Mouse (Mus musculus) liver, adult (tissue): Measurements from ENCODE around the gene Rbx1.
A peak's percentile ranks its signal among the peaks of the same experiment; 100 is the strongest.

ENCODE experiments used
- GATA4 ChIP-seq: IDR thresholded peaks from 2 replicates; pipeline ENCODE4 v1.6.1; 2014; ENCODE audit warnings: mild to moderate bottlenecking, low read length; ENCODE audit not compliant: insufficient replicate concordance

Rbx1 gene

DNA sequence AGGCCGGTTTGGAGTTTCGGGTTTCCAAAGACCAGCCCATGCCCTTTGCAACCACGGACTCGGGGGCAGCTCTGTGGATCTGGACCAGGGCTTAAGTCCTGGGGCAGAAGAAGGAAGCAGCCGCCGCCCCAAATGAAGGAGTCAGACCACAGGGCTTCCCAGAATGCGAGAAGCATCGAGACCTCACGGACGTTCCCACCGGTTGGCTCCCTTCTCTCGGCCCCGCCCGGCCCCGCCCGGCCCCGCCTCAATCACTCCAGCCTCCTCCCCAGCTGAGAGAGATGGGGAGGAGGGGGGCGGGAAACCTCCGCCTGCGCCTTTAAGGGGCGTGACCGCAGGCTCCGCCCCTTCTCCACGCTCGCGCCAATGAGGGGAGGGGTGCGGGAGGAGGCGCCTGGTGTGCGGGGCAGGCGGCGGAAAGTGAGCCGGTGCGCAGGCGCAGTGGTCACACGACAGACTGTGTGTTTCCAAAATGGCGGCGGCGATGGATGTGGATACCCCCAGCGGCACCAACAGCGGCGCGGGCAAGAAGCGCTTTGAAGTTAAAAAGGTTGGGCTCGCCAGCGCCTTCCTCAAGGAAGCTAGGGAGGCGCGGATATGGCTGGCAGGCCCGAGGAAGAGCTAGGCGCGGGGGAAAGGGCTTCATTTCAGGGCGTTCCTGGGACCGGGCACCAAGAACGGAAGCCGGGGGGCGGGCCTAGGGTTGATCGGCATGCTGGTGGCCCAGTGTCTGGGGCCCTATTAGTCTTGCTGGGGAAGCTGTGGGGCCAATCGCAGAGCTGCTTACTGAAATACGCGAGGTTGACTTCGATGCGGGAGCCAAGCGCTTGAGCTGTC is at the start of gene Rbx1:
Gene Rbx1 (plus strand): TSS at position 396 of the 837 bp plus-strand sequence.
- TF ChIP-seq GATA4, result no peak; the same call in 1 of the 2 replicates

DNA sequence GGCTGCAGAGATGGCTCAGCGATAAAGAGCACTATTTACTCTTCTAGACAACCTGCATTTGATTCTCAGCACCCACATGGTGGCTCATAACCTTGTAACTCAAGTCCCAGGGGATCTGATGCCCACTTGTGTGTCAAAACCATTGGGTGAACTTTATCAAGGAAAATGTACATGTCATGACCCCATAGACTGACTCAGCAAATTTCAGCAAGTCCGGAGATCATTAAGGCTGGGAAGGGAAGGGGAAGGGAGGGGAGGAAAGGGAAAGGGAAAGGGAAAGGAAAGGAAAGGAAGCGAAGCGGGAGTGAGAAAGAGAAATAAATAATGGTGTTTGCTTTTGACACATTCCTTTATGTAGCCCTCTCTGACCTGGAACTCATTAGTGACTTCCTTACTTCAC is 48.0 kb upstream of the Rbx1 start:
- TF ChIP-seq GATA4, result no peak

DNA sequence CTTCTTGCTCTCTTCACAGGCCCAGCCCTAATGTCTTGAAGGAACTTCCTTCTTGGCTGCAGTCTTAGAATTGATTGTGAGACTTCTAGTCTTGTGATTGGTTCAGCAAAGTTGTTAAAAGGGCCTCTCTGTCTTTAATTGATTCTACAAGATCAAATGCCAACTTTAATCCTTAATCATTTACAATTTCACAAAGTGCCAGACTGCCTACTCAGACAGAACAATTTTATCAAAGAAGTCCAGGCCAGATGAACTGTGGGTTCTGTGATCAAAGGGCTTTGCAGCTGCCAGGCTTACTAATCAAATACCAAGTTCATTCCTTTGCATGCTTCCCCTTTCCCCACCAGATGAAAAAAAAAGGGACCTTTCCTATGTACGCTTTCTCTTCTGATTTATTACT is 44.6 kb upstream of the Rbx1 start:
- TF ChIP-seq GATA4, result peak; percentile 39; the same call in 1 of the 2 replicates

DNA sequence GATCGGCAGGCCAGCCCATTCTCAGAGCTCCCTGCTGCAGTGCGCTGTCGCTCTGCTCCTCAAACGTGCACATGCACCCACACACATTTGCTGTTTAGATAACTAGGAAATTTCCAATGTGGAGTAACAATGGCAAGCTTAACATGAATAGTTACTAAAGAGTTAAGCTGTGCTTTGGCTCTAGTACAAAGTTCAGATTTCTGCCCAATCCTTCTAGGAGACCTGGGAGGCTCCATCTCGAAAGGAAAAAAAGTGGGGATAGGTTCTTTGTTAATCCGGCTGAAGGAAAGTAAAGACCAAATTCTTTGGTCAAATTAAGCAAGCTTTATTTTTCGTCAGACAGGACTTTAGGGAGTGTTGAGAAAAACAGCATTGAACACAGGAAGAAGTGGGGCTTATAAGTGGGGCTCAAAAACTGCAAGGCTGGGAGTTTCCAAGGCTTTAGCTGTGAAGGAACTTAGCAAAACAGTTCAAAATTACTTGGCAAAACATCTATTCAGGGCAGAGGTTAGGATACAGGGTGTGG is 43.9 kb upstream of the Rbx1 start:
- TF ChIP-seq GATA4, result no peak

DNA sequence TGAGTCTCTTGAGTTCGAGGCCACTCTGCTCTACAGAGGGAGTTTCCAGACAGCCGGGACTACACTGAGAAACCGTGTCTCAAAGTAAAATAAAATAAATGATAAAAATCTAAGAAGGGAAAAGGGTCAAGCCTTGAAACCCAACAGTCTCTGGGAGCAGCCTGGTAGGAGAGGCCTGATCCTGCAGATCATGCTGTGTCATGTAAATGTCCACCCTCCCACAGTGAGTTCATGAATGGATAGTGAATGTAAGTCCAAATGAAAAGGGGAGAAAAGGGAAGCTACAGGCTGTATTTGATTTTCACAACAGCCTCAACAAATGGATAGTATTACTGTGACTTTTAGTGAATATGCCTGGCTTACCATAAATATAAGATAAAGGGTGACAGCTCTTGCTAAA is 40.8 kb upstream of the Rbx1 start:
- TF ChIP-seq GATA4, result no peak

DNA sequence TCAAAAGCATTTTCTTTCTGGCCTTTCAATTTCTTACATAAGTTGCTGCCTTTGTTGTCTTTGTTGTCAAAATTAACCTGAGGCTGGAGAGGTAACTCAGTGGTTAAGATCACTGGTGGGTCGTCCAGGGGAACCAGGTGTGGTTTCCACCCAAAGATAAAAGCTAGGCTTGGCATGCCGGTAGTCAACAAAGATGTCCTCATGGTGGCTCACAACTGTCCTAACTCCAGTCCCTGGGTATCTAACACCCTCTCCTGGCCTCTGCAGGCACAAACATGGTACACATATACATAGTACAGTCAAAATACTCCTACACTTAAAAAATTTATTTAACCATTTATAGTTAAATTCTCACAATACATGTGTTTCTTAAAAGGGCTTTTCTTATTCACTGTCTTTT is 38.1 kb upstream of the Rbx1 start:
- no peak for TF ChIP-seq GATA4

DNA sequence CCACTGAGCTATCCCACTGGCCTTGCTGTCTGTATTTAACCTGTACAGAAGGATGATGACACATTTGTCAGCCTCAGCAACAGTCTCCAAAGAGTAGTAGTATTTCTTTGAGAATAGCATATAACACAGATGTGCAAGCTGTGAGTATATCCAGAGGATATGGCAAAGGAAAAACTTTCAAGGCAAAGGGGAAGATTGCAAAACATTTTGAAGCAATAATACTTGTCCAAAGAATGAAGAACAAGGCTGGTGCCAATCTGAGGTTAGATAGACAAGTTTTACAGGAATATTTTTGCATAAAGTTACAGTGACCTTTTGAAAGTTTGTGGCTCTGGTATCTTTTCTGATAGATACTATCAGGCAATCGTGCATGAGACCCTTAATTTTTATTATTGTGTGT is 34.9 kb upstream of the Rbx1 start:
- TF ChIP-seq GATA4, result no peak

DNA sequence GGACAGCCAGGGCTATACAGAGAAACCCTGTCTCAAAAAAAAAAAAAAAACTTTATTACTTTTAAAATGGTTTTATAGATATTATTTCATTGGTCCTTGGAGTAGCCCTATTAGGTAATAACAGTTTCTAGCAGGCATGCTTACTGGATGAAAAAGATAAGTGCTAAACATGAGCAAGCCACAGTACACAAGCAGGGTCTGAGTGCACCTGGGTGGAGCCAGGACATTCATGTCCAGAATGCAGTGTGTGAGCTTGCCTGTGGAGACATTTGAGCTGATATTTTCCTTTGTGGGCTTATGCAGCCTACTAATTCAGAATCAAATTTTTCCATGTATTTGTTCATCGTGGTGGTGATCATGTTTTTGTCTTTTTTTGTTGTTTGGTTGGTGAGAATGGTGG is 27.8 kb upstream of the Rbx1 start:
- TF ChIP-seq GATA4, result no peak

DNA sequence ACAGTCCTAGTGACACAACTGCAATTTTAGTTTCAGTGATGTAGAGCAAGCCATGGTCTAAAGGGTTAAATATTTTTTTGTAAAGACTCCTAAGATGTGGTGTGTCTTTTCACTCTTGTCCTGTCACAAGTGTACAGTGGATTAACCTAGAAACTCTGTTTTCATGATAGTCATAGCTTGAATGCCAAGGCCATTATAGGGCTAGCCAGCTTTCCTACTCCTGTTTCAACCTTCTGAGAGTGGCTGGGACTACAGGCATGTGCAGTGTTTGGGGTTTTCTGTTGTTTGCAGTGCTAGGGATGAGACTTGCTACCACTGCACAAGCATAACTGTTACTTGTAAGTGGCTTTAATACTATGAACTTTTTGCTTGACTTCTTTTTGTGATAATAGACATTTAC is 26.9 kb upstream of the Rbx1 start:
- no peak for TF ChIP-seq GATA4

DNA sequence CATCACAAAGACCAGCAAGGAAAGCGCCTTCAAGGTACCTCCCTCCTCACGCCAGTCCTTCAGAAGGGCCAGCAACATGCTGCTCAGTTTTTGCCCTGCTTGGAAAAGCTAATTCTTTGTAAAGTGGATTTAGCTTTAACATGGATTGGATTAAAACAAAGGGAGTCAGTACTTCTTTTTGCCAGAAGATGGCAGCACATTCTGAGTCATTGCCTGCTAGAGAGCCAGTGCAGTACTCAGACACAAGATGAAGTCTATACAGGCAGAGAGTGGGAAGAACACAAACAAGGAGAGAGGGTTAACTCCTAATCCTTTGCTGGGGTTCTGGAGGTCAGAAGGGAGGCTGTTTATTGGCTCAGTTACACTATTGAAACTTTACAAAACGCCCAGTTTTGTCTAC is 17.6 kb upstream of the Rbx1 start:
- no peak for TF ChIP-seq GATA4

DNA sequence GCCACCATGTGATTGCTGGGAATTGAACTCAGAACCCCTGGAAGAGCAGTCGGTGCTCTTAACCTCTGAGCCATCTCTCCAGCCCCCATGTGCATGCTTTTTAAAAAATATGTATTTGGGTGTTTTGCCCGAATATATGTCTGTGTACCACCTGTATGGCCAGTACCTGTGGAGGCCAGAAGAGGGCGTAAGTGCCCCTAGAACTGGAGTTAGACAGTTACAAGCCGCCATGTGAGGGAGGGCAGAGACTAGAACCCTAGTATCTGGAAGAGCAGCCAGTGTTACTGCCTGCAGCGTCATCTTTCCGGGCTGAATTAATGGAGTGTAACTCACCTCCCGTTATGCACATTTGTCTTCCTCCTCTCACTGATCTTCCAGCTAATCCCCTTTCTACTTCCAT is 4.6 kb upstream of the Rbx1 start:
- no peak for TF ChIP-seq GATA4

DNA sequence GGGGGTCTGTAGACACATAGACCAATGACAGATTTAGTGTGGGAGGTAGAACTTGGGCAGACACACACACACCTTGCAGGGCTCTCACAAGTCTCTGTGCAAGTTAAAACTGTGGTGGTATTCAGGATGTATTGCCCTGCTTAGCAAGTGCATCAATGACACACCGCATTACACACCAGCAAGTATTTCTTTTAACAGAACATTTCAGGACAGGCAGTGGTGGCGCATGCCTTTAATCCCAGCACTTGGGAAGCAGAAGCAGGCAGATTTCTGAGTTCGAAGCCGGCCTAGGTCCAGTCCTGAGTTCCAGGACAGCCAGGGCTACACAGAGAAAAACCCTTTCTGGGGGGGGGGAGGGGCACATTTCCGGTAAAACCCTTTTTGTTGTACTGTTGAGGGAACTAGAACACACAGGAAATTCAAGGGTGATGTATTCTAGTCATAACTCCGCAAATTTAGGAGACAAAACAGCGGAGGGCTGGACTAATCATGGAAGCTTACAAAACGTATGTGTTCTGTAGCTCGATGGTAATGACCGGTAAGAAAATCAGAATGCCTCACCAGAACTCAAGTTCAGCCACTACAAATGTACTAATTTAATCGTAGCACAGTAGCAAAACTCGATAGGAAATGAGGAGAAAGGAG is 958 bp upstream of the Rbx1 start:
- no peak for TF ChIP-seq GATA4

DNA sequence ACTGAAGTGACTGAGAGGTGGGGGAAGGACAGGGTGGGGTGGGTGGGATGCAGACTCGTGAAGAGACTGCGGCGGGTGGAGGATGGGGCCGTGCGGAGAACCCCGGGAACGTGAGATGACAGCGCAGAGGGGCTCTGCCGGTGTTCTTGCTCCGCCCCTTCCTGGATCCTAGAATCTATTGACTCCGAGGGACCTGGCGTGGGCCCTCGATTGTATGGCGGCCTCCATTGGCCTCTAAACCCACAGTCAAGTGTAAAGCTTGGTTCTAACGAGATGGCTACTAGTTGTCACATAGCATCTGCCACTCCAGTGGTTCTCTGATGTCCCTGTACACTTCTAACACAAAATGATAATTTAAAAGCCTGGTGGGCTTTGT is 630 bp downstream of the Rbx1 start:
- TF ChIP-seq GATA4, result no peak

DNA sequence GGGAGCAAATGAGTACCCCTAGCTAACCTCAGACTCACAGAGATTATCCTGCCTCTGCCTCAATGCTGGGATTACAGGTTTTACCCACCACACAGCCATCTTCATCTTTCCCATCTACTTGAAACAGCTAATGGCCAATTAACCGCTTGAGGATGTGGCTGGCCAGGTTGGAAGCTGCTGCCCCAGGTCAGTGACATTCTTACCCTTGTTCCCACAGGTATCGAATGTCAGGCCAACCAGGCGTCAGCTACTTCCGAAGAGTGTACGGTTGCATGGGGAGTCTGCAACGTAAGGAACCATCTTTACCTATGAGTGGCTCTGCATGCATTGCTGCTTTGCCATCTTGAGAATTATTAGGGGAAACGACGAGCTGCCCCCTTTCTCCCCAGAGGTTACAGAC is 4.6 kb downstream of the Rbx1 start:
- no peak for TF ChIP-seq GATA4

DNA sequence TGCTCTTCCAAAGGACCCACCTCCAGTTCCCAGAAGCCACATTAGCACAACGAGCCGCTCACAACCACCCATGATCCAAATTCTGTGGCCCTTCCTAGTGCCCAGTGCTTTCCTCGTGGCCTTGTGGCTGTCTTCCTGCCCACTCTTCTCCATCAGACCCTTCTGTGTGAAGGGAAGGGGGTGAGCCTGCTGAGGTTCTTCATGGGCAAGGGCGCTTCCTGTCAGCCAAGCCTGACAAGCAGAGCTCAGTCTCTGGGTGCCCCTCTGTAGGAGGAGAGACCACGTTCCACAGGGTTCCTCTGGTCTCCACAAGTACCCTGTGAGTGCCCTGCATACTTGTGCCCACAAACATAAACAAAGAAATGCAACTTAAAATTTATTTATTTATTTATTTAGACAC is 6.2 kb downstream of the Rbx1 start:
- TF ChIP-seq GATA4, result no peak

DNA sequence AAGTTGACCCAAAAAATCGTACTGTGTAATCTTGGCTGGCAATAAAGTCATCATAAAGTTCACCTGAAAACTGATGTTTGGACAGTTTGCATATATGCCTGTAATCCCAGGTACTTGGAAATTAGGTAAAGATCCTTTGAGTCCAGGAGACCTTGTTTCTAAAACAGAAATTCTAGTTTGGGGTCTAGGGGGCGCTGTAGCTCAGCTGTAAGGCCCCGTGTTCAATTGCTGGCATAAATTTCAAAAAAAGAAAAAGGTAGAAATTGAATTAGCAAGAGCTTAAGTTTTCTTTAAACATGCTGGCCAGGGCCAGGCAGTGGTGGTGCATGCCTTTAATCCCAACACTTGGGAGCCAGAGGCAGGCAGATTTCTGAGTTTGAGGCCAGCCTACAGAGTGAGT is 9.6 kb downstream of the Rbx1 start:
- TF ChIP-seq GATA4, result no peak
